Mouse (Mus musculus) ovary, postnatal 36 days (tissue): ENCODE results near the gene Olfr527.

Experiments
- DNase-seq: peaks from one replicate; pipeline ENCODE4 v3.0.0; 2022; ENCODE audit warnings: low spot score, mixed read lengths

The Olfr527 gene

GRCm38 (mm10) chr7:140333717-140334116, at the start of gene Olfr527:
Gene Olfr527 (plus strand): TSS chr7:140334017.
- no peak for DNase-seq

- no peak for DNase-seq
Measured at GRCm38 (mm10) chr7:140295746-140296145, 38.1 kb upstream of the Olfr527 start.

- DNase-seq, result no peak
Measured at GRCm38 (mm10) chr7:140296876-140297275, 36.9 kb upstream of the Olfr527 start.

GRCm38 (mm10) chr7:140299416-140299815, 34.4 kb upstream of the Olfr527 start:
- no peak for DNase-seq

GRCm38 (mm10) chr7:140319861-140320385, 13.9 kb upstream of the Olfr527 start:
- DNase-seq, result no peak

- DNase-seq, result no peak
Measured at GRCm38 (mm10) chr7:140320558-140320957, 13.3 kb upstream of the Olfr527 start, which contains the start of gene Olfr525. Gene Olfr525 (plus strand): TSS chr7:140320858.

GRCm38 (mm10) chr7:140321135-140321534, 12.7 kb upstream of the Olfr527 start:
- no peak for DNase-seq

- no peak for DNase-seq
Measured at GRCm38 (mm10) chr7:140329766-140330304, 4.0 kb upstream of the Olfr527 start.

GRCm38 (mm10) chr7:140361571-140361970, 27.8 kb downstream of the Olfr527 start, which contains the start of gene Olfr60:
Gene Olfr60 (minus strand): TSS chr7:140361671.
- DNase-seq, result no peak

GRCm38 (mm10) chr7:140374300-140374699, 40.5 kb downstream of the Olfr527 start:
- DNase-seq, result no peak

- no peak for DNase-seq
Measured at GRCm38 (mm10) chr7:140376231-140376630, 42.4 kb downstream of the Olfr527 start, which contains the start of gene Olfr530. Gene Olfr530 (minus strand): TSS chr7:140376331.

- DNase-seq, result no peak
Measured at GRCm38 (mm10) chr7:140376911-140377310, 43.1 kb downstream of the Olfr527 start.
